Mouse (Mus musculus) lung, postnatal 4 days (tissue): ENCODE results near the gene Kcne4.
A peak's percentile ranks its signal among the peaks of the same experiment; 100 is the strongest.

ENCODE experiments used
- DNase-seq, 2 experiments: peaks; one replicate each; pipeline ENCODE4 v3.0.0; 2021

The Kcne4 gene

GRCm38 (mm10) chr1:78860056-78860455, 43.5 kb downstream of the Kcne4 start:
- peak; percentile 42 to 67 for DNase-seq

GRCm38 (mm10) chr1:78862281-78862680, 45.7 kb downstream of the Kcne4 start:
- no peak for DNase-seq

- DNase-seq, result peak; percentile 27 to 41
Observed at GRCm38 (mm10) chr1:78863833-78864232, 47.3 kb downstream of the Kcne4 start.

- peak; percentile 9 to 18 for DNase-seq
Observed at GRCm38 (mm10) chr1:78864351-78864750, 47.8 kb downstream of the Kcne4 start.

- no peak for DNase-seq
Observed at GRCm38 (mm10) chr1:78864799-78865346, 48.3 kb downstream of the Kcne4 start.

GRCm38 (mm10) chr1:78865991-78866390, 49.4 kb downstream of the Kcne4 start:
- no peak for DNase-seq

GRCm38 (mm10) chr1:78866455-78866854, 49.9 kb downstream of the Kcne4 start:
- DNase-seq, result no peak
